Mouse (Mus musculus) kidney, adult 2 months (tissue): ENCODE results near the gene Mllt10.

ENCODE experiments used
- CTCF ChIP-seq: fragments of 200-500 bp; conservative IDR thresholded peaks from 2 replicates; pipeline ENCODE4 v1.5.1; 2011; ENCODE audit warnings: low read depth, mild to moderate bottlenecking, control low read depth, low read length, moderate library complexity, mixed read lengths; ENCODE audit not compliant: insufficient read depth, insufficient read length
- POLR2A ChIP-seq: fragments of 200-500 bp; IDR thresholded peaks from one replicate; pipeline ENCODE4 v1.6.1; 2011; ENCODE audit warnings: low read depth, low read length, control low read depth

DNA sequence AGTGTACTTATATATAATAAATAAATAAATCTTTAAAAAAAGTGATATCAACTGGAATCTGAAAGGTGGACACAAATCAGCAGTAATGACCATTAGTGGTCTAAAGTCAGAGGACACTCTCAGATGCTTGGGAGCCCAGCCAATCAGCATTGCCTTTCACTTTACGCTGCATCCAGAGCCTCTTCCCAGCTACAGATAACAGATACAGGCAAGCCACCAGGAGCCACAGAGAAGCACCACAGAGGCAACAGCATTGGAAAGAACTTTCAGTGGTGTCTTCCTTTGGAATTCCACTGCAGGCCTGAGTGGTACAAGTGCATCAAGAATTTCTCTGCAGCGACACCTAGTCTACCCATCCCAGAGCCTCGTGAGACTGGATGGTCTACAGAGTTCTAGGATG, 42.2 kb upstream of the Mllt10 start:
- TF ChIP-seq POLR2A (no peak), CTCF (no peak)
